Mouse (Mus musculus) erythroblast, embryonic 14.5 days (primary cell): ENCODE results near the gene Clspn. TPM values are rescaled to one million over a fixed set of nuclear protein-coding genes. Genes with fewer than 3 reads are reported as not detected.
"Not testable (repeated sequence)": the region's sequence is repeated elsewhere in the genome, so short reads cannot be mapped to it uniquely, and the experiment has no call there.

Experiments
- H3K27me3 ChIP-seq: 2 replicates; pipeline ENCODE4 v1.6.1; 2012; ENCODE audit warnings: inconsistent platforms; ENCODE audit not compliant: control insufficient read depth
- H3K36me3 ChIP-seq: 2 replicates; pipeline ENCODE4 v1.6.1; 2012; ENCODE audit warnings: mild to moderate bottlenecking, inconsistent platforms; ENCODE audit not compliant: control insufficient read depth
- H3K4me1 ChIP-seq: 2 replicates; pipeline ENCODE4 v1.6.1; 2012; ENCODE audit warnings: inconsistent platforms; ENCODE audit not compliant: control insufficient read depth
- H3K4me3 ChIP-seq: replicated peaks from 2 replicates; pipeline ENCODE3; 2012; ENCODE audit warnings: moderate library complexity, mild to moderate bottlenecking, inconsistent platforms
- H3K9me3 ChIP-seq: 2 replicates; pipeline ENCODE4 v1.6.1; 2012; ENCODE audit warnings: low read length, inconsistent platforms, mixed read lengths; ENCODE audit not compliant: control insufficient read depth
- GATA1 ChIP-seq: IDR thresholded peaks from 2 replicates; pipeline ENCODE4 v1.6.1; 2012; ENCODE audit warnings: low read length, inconsistent platforms, mixed read lengths
- TAL1 ChIP-seq: IDR thresholded peaks from 3 replicates; pipeline ENCODE4 v1.6.1; 2012; ENCODE audit warnings: low read length, inconsistent platforms, mixed read lengths
- polyA plus RNA-seq: library from polyadenylated mRNA; stranded (reverse); fragments of >175 nt; gene quantifications from 2 replicates; pipeline ENCODE4 v1.2.3, GENCODE M21; 2012

The Clspn gene
- polyA plus RNA-seq, 1 experiment: 0.96 TPM

GRCm38 (mm10) chr4:126532827-126533728 is 23.7 kb upstream of the Clspn start, which contains the start of gene Ago4:
Gene Ago4, minus strand, starts transcription at chr4:126533472.
- H3K4me3 ChIP-seq: peak within 1 kb of the TSS; percentile 60
- H3K9me3 ChIP-seq: peaks cover 6% of the 10 kb centered on the region; the same call in 1 of the 2 replicates
- TF ChIP-seq TAL1: no peak
- TF ChIP-seq GATA1: no peak
- H3K36me3 ChIP-seq: no peaks in the 10 kb centered on the region
- peaks cover 49% of the 10 kb centered on the region for H3K27me3 ChIP-seq
- peaks cover 8% of the 10 kb centered on the region for H3K4me1 ChIP-seq

DNA sequence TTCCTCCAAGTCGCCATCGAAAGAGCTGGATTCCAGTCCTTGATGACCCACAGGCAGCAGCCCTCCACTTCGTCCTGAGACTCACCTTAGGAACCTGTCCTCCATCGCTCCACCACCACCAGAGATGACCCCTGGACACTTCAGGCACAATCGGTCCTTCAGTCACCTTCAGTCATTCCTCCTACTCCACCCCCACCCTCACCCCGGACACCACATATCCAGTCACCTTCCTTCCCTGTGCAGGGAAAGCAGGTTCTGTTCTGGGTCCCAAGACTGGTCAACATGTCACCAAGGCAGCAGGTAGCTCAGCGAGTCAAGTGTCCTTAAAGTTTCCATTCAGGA is 23.0 kb upstream of the Clspn start:
- no peak for TF ChIP-seq TAL1
- TF ChIP-seq GATA1: no peak
- H3K4me1 ChIP-seq: peaks cover 8% of the 10 kb centered on the region
- H3K4me3 ChIP-seq: peak overlapping the region; percentile 60
- H3K27me3 ChIP-seq: peaks cover 49% of the 10 kb centered on the region
- peaks cover 6% of the 10 kb centered on the region; the same call in 1 of the 2 replicates for H3K9me3 ChIP-seq
- H3K36me3 ChIP-seq: no peaks in the 10 kb centered on the region

- H3K4me3 ChIP-seq, H3K9me3 ChIP-seq, H3K36me3 ChIP-seq, H3K4me1 ChIP-seq: not testable (repeated sequence)
- peaks cover 46% of the 10 kb centered on the region for H3K27me3 ChIP-seq
Observed at GRCm38 (mm10) chr4:126535631-126536030, 21.1 kb upstream of the Clspn start.

- H3K4me3 ChIP-seq: no peak overlapping the region
- peaks cover 33% of the 10 kb centered on the region for H3K27me3 ChIP-seq
- H3K36me3 ChIP-seq: no peaks in the 10 kb centered on the region
- peaks cover 6% of the 10 kb centered on the region; the same call in 1 of the 2 replicates for H3K9me3 ChIP-seq
- TF ChIP-seq TAL1 (no peak), GATA1 (no peak)
- peaks cover 8% of the 10 kb centered on the region for H3K4me1 ChIP-seq
Observed at GRCm38 (mm10) chr4:126536865-126537264, 19.9 kb upstream of the Clspn start.

GRCm38 (mm10) chr4:126540487-126541071 is 16.2 kb upstream of the Clspn start:
- H3K4me1 ChIP-seq: no peaks in the 10 kb centered on the region; the same call in 1 of the 2 replicates
- no peaks in the 10 kb centered on the region for H3K36me3 ChIP-seq
- TF ChIP-seq GATA1 (no peak), TAL1 (no peak)
- H3K27me3 ChIP-seq: no peaks in the 10 kb centered on the region
- no peak overlapping the region for H3K4me3 ChIP-seq
- no peaks in the 10 kb centered on the region for H3K9me3 ChIP-seq

DNA sequence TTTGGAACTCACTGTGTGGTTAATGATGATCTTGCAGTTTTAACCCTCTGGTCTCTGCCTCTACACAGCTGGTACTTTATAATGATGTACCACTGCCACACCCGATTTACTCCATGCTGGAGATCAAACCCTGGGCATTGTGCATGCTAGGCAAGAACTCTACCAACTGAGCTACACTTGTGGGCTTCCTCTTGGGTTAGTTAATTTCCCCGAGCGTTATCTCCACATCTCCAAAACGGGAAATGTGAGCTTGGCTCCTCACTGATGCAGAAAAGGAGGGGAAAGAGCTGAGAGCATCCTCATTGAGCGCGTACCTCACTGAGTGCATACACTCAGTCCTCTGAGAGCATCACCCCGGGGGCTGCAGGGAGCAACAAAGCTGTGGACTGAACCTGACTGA is 13.9 kb upstream of the Clspn start:
- TF ChIP-seq TAL1 (no peak), GATA1 (no peak)
- H3K27me3 ChIP-seq: no peaks in the 10 kb centered on the region

DNA sequence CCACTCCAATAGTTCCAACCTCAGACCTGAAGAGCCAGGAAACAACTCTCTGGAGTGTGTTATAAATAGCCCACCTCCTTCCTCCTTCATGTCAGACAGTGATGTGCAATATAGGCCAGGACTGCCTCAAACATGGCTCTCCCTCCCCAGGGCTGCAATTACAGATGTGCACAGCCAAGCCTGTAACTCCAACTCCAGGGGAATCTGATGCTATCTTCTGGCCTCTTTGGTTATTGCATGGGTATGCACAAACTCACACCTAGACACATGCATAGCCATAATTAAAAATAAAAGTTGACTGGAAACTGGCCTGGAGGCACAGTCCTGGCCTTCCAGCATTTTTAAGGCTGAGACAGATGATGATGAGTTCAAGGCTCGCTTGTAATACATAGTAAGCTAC is 11.7 kb upstream of the Clspn start:
- no peak overlapping the region for H3K4me3 ChIP-seq
- H3K36me3 ChIP-seq: no peaks in the 10 kb centered on the region
- H3K9me3 ChIP-seq: no peaks in the 10 kb centered on the region; the same call in 1 of the 2 replicates
- 0 out of 2 replicates have a peak, but pooled peaks cover 2% of the 10 kb centered on the region for H3K27me3 ChIP-seq
- no peak for TF ChIP-seq GATA1
- TF ChIP-seq TAL1: no peak
- no peaks in the 10 kb centered on the region; the same call in 1 of the 2 replicates for H3K4me1 ChIP-seq

More for the DNA sequence above, 13.9 kb upstream of the Clspn start:
- Histone ChIP-seq H3K4me1 (no peaks in the 10 kb centered on the region; the same call in 1 of the 2 replicates), H3K9me3 (no peaks in the 10 kb centered on the region; the same call in 1 of the 2 replicates), H3K36me3 (no peaks in the 10 kb centered on the region), H3K4me3 (no peak overlapping the region)

- TF ChIP-seq TAL1 (no peak), GATA1 (no peak)
- H3K27me3 ChIP-seq: 0 out of 2 replicates have a peak, but pooled peaks cover 2% of the 10 kb centered on the region
- H3K9me3 ChIP-seq: no peaks in the 10 kb centered on the region; the same call in 1 of the 2 replicates
- H3K4me3 ChIP-seq: no peak overlapping the region
- no peaks in the 10 kb centered on the region for H3K4me1 ChIP-seq
- H3K36me3 ChIP-seq: no peaks in the 10 kb centered on the region
Observed at GRCm38 (mm10) chr4:126545703-126546102, 11.0 kb upstream of the Clspn start.

DNA sequence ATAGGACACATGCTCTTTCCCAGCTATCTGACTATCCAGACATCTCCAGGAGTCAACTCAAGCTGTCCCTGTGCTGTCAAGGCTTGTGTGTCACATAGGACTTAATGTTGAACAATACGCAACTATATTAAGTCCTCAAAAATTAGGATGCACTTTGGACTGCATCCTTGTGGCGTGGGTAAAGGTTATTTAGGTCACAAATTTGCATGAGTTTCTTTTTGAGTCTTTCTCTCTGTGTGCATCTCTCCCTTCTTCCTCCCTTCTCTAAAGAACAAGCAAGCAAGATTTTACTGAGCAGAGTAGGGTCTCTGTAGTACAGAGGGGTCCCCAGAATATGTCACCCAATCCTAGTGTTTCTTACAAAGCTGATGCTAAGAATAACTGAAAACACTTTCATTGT is 10.6 kb upstream of the Clspn start:
- peaks cover 5% of the 10 kb centered on the region for H3K27me3 ChIP-seq
- H3K4me3 ChIP-seq: no peak overlapping the region
- no peaks in the 10 kb centered on the region for H3K4me1 ChIP-seq
- H3K36me3 ChIP-seq: no peaks in the 10 kb centered on the region
- no peak for TF ChIP-seq GATA1
- no peak for TF ChIP-seq TAL1
- H3K9me3 ChIP-seq: no peaks in the 10 kb centered on the region; the same call in 1 of the 2 replicates
